Mouse (Mus musculus): Measurements from ENCODE around the gene Gm1527. TPM values are rescaled to one million over a fixed set of nuclear protein-coding genes. Genes with fewer than 3 reads are reported as not detected.
"Not testable (repeated sequence)": the region's sequence is repeated elsewhere in the genome, so short reads cannot be mapped to it uniquely, and the experiment has no call there.

Gm1527 gene
- polyA plus RNA-seq (2015; fragmentation: Nextera tagmentation; extraction: Ambion mirVana) = not detected in 2 replicates

DNA sequence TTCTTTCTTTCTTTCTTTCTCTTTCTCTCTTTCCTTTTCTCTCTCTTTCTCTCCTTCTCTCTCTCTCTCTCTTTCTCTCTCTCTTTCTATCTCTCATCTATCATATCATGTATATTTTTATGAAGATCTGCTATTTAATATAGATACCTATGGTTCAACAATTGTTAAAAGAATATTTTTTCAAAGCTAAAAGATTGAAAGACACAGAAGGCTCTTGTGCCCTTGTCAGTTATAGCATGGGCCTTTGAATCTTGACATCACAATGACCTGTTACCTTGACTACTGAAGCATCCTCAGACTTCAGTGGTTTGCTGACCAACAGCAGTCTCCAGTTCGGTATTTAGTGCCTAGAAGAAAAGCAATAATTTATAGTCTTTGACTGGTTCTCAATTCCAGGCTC lies at the start of gene Gm1527:
TSS of gene Gm1527 (plus strand) at position 301 of the 400 bp plus-strand sequence.
- Histone ChIP-seq H3K4me1 (no peaks in the 10 kb centered on the region), H3K27ac (replicated peaks) (no peak within 1 kb of the TSS), H3K4me3 (replicated peaks) (no peak within 1 kb of the TSS), H3K9me3 (replicated peaks) (no peaks in the 10 kb centered on the region), H3K4me2 (replicated peaks) (no peak within 1 kb of the TSS), H3K36me3 (no peaks in the 10 kb centered on the region), H3K9ac (no peak within 1 kb of the TSS), H3K27me3 (no peaks in the 10 kb centered on the region)
- WGBS = 60% methylated on average over 1 of the region's 1 CpGs
- no peak for ATAC-seq (ENCODE audit: insufficient number of reproducible peaks, low FRiP score, low TSS enrichment, low read depth)

- Histone ChIP-seq H3K27me3 (no peaks in the 10 kb centered on the region), H3K9me3 (replicated peaks) (no peaks in the 10 kb centered on the region), H3K4me1 (no peaks in the 10 kb centered on the region), H3K4me2 (replicated peaks) (no peak overlapping the region), H3K4me3 (replicated peaks) (no peak overlapping the region), H3K36me3 (no peaks in the 10 kb centered on the region), H3K27ac (replicated peaks) (no peak overlapping the region), H3K9ac (no peak overlapping the region)
- WGBS = 64% methylated on average over 8 of the region's 8 CpGs
- ATAC-seq (ENCODE audit: insufficient number of reproducible peaks, low FRiP score, low TSS enrichment, low read depth) = no peak
Measured at GRCm38 (mm10) chr3:28843231-28843630, 49.2 kb upstream of the Gm1527 start.

GRCm38 (mm10) chr3:28847115-28847514 lies 45.3 kb upstream of the Gm1527 start:
- Histone ChIP-seq H3K4me3 (replicated peaks) (no peak overlapping the region), H3K9ac (no peak overlapping the region), H3K4me1 (no peaks in the 10 kb centered on the region), H3K4me2 (replicated peaks) (no peak overlapping the region), H3K36me3 (no peaks in the 10 kb centered on the region), H3K27me3 (no peaks in the 10 kb centered on the region), H3K9me3 (replicated peaks) (no peaks in the 10 kb centered on the region), H3K27ac (replicated peaks) (no peak overlapping the region)
- no peak for ATAC-seq (ENCODE audit: insufficient number of reproducible peaks, low FRiP score, low TSS enrichment, low read depth)

- not testable (repeated sequence) for H3K27ac ChIP-seq (replicated peaks); H3K4me3 ChIP-seq (replicated peaks); H3K4me1 ChIP-seq; ATAC-seq (ENCODE audit: insufficient number of reproducible peaks, low FRiP score, low TSS enrichment, low read depth); H3K27me3 ChIP-seq; H3K36me3 ChIP-seq; H3K9ac ChIP-seq; H3K4me2 ChIP-seq (replicated peaks); H3K9me3 ChIP-seq (replicated peaks)
- WGBS = 87% methylated on average over 3 of the region's 3 CpGs
Measured at GRCm38 (mm10) chr3:28852174-28852573, 40.2 kb upstream of the Gm1527 start.

- H3K9ac ChIP-seq; H3K36me3 ChIP-seq; H3K27me3 ChIP-seq; H3K4me1 ChIP-seq; ATAC-seq (ENCODE audit: insufficient number of reproducible peaks, low FRiP score, low TSS enrichment, low read depth); H3K4me3 ChIP-seq (replicated peaks); H3K27ac ChIP-seq (replicated peaks); H3K4me2 ChIP-seq (replicated peaks); H3K9me3 ChIP-seq (replicated peaks): not testable (repeated sequence)
Measured at GRCm38 (mm10) chr3:28859630-28860392, 32.6 kb upstream of the Gm1527 start.

GRCm38 (mm10) chr3:28896966-28897365 lies 4.5 kb downstream of the Gm1527 start:
- ATAC-seq (ENCODE audit: insufficient number of reproducible peaks, low FRiP score, low TSS enrichment, low read depth); H3K9ac ChIP-seq: not testable (repeated sequence)

DNA sequence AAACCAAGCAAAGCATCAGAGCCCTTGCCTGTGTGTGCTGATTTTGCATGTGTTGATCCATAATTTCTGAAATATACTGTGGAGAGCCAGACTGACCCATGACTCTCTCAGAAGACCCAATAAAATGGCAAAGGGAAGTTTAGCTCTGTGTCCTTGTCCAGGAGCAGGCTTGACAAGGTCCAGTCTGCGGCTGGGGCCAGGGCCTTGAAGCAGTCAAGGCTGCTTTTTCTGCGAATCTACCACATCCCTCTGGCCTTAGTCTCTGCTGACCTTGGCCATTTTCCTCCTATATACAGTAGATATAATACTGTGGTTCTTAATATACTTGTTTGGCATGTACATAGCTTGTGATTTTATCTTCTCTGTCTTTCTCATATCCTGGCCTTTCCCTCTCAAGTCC lies 73.5 kb downstream of the Gm1527 start:
- Histone ChIP-seq H3K9me3 (replicated peaks) (no peaks in the 10 kb centered on the region), H3K4me3 (replicated peaks) (no peak overlapping the region), H3K4me2 (replicated peaks) (no peak overlapping the region), H3K4me1 (no peaks in the 10 kb centered on the region), H3K36me3 (no peaks in the 10 kb centered on the region), H3K27me3 (no peaks in the 10 kb centered on the region), H3K27ac (replicated peaks) (no peak overlapping the region), H3K9ac (no peak overlapping the region)
- no peak for ATAC-seq (ENCODE audit: insufficient number of reproducible peaks, low FRiP score, low TSS enrichment, low read depth)
- 81% methylated on average over 2 of the region's 2 CpGs for WGBS

More at GRCm38 (mm10) chr3:28896966-28897365, 4.5 kb downstream of the Gm1527 start:
- H3K4me3 ChIP-seq (replicated peaks); H3K27me3 ChIP-seq; H3K4me2 ChIP-seq (replicated peaks); H3K4me1 ChIP-seq; H3K27ac ChIP-seq (replicated peaks); H3K36me3 ChIP-seq; H3K9me3 ChIP-seq (replicated peaks): not testable (repeated sequence)
- 53% methylated on average over 6 of the region's 6 CpGs for WGBS

GRCm38 (mm10) chr3:28968851-28969250 lies 76.4 kb downstream of the Gm1527 start:
- no peaks in the 10 kb centered on the region for H3K27me3 ChIP-seq
- no peak overlapping the region for H3K27ac ChIP-seq (replicated peaks)
- no peaks in the 10 kb centered on the region for H3K36me3 ChIP-seq
- no peaks in the 10 kb centered on the region for H3K4me1 ChIP-seq
- H3K4me3 ChIP-seq (replicated peaks) = no peak overlapping the region
- H3K9me3 ChIP-seq (replicated peaks) = no peaks in the 10 kb centered on the region
- ATAC-seq (ENCODE audit: insufficient number of reproducible peaks, low FRiP score, low TSS enrichment, low read depth) = no peak
- WGBS = 1% methylated on average over 4 of the region's 4 CpGs
- H3K4me2 ChIP-seq (replicated peaks) = no peak overlapping the region
- no peak overlapping the region for H3K9ac ChIP-seq

Other genes with a start within 250 kb of the Gm1527 start
- gene Slc2a2, start 194.7 kb upstream of the Gm1527 start, polyA plus RNA-seq (2015; fragmentation: Nextera tagmentation; extraction: Ambion mirVana) = 0.07 and 0.13 TPM in 2 replicates
- gene Eif5a2, start 111.3 kb upstream of the Gm1527 start, polyA plus RNA-seq (2015; fragmentation: Nextera tagmentation; extraction: Ambion mirVana) = 5.6 and 6.3 TPM in 2 replicates
- 373 and 379 TPM in 2 replicates for gene Rpl22l1, start 87.2 kb upstream of the Gm1527 start, polyA plus RNA-seq (2015; fragmentation: Nextera tagmentation; extraction: Ambion mirVana)
- 0.76 and 1.1 TPM in 2 replicates for gene Egfem1, start 189.4 kb downstream of the Gm1527 start, polyA plus RNA-seq (2015; fragmentation: Nextera tagmentation; extraction: Ambion mirVana)